Mouse (Mus musculus): ENCODE measurements at regions not wholly inside any gene's neighbourhood (a gene's known extent, or its start where the extent isn't known, plus 50 kb on each side); places are given as distances from the start of the nearest gene placed in this dataset.

- ChIA-PET POLR2A (no interaction called here), CTCF (no interaction called here)
Measured at GRCm38 (mm10) chr10:99959279-99959678, 56.2 kb upstream of the Kitl start.

GRCm38 (mm10) chr10:99952486-99952885 lies 62.9 kb upstream of the Kitl start:
- ChIA-PET POLR2A (no interaction called here), CTCF (no interaction called here)

- POLR2A ChIA-PET = no interaction called here
- CTCF ChIA-PET = no interaction called here
Measured at GRCm38 (mm10) chr10:99951718-99952117, 63.7 kb upstream of the Kitl start.

GRCm38 (mm10) chr10:99951316-99951715 lies 64.1 kb upstream of the Kitl start:
- POLR2A ChIA-PET = no interaction called here

GRCm38 (mm10) chr10:99948740-99949139 lies 66.7 kb upstream of the Kitl start:
- ChIA-PET POLR2A (no interaction called here), CTCF (no interaction called here)

More at GRCm38 (mm10) chr10:99951316-99951715, 64.1 kb upstream of the Kitl start:
- CTCF ChIA-PET = no interaction called here

- POLR2A ChIA-PET = no interaction called here
- CTCF ChIA-PET = no interaction called here
Measured at GRCm38 (mm10) chr10:99945418-99945817, 70.0 kb upstream of the Kitl start.

- POLR2A ChIA-PET = no interaction called here
- CTCF ChIA-PET = no interaction called here
Measured at GRCm38 (mm10) chr10:99941665-99942064, 73.8 kb upstream of the Kitl start.

- POLR2A ChIA-PET = no interaction called here
- CTCF ChIA-PET = no interaction called here
Measured at GRCm38 (mm10) chr10:99938901-99939300, 76.5 kb upstream of the Kitl start.

- ChIA-PET CTCF (no interaction called here), POLR2A (interaction anchor here in 1 of 4 experiments (0.8 kb wide), 1 partner anchor 78 kb away, joined by 3 read pairs; the partner anchor contains the start of gene Kitl)
Measured at GRCm38 (mm10) chr10:99937921-99938618, 77.4 kb upstream of the Kitl start.

GRCm38 (mm10) chr10:99929191-99929590 lies 86.2 kb upstream of the Kitl start:
- CTCF ChIA-PET = no interaction called here
- POLR2A ChIA-PET = no interaction called here

- POLR2A ChIA-PET = no interaction called here
Measured at GRCm38 (mm10) chr10:99927913-99928312, 87.5 kb upstream of the Kitl start.

GRCm38 (mm10) chr10:99926327-99926954 lies 89.0 kb upstream of the Kitl start:
- POLR2A ChIA-PET = no interaction called here
- CTCF ChIA-PET = no interaction called here

More at GRCm38 (mm10) chr10:99927913-99928312, 87.5 kb upstream of the Kitl start:
- CTCF ChIA-PET = no interaction called here

- CTCF ChIA-PET = no interaction called here
- POLR2A ChIA-PET = no interaction called here
Measured at GRCm38 (mm10) chr10:99924541-99924940, 90.9 kb upstream of the Kitl start.

- CTCF ChIA-PET = no interaction called here
- POLR2A ChIA-PET = no interaction called here
Measured at GRCm38 (mm10) chr10:99919925-99920324, 95.5 kb upstream of the Kitl start.

- CTCF ChIA-PET = no interaction called here
- POLR2A ChIA-PET = no interaction called here
Measured at GRCm38 (mm10) chr10:99918567-99919320, 96.7 kb upstream of the Kitl start.

GRCm38 (mm10) chr10:99913846-99914187 lies 101.6 kb upstream of the Kitl start:
- CTCF ChIA-PET = no interaction called here
- POLR2A ChIA-PET = no interaction called here

GRCm38 (mm10) chr10:99913001-99913845 lies 102.2 kb upstream of the Kitl start:
- CTCF ChIA-PET = no interaction called here

GRCm38 (mm10) chr10:99910011-99910723 lies 105.3 kb upstream of the Kitl start:
- ChIA-PET POLR2A (no interaction called here), CTCF (no interaction called here)

More at GRCm38 (mm10) chr10:99913001-99913845, 102.2 kb upstream of the Kitl start:
- POLR2A ChIA-PET = no interaction called here

- CTCF ChIA-PET = no interaction called here
- POLR2A ChIA-PET = no interaction called here
Measured at GRCm38 (mm10) chr10:99908044-99908443, 107.4 kb upstream of the Kitl start.
